Mouse (Mus musculus): ENCODE data around the gene Acss1. TPM values are rescaled to one million over a fixed set of nuclear protein-coding genes. Genes with fewer than 3 reads are reported as not detected.

The Acss1 gene
- 35.3 and 37.7 TPM in 2 replicates for polyA plus RNA-seq (2015; fragmentation: Nextera tagmentation; extraction: Ambion mirVana)

- ATAC-seq, result peak; percentile 78
- H3K9ac ChIP-seq (ENCODE audit: low read depth, low read length), result peak within 1 kb of the TSS; percentile 78
- 2% methylated on average over 57 of the region's 61 CpGs for WGBS
- no peaks in the 10 kb centered on the region for H3K27me3 ChIP-seq (replicated peaks; ENCODE audit: control insufficient read depth, insufficient read depth, low read length)
- peaks cover 17% of the 10 kb centered on the region for H3K4me1 ChIP-seq (ENCODE audit: control insufficient read depth, insufficient read depth, low read length)
- peak within 1 kb of the TSS; percentile 72 for H3K4me3 ChIP-seq (ENCODE audit: low read length)
- H3K9me3 ChIP-seq (ENCODE audit: control insufficient read depth, low read length), result no peaks in the 10 kb centered on the region
- H3K36me3 ChIP-seq (ENCODE audit: control insufficient read depth, insufficient read depth, low read length), result no peaks in the 10 kb centered on the region
- peak within 1 kb of the TSS; percentile 84 for H3K27ac ChIP-seq (ENCODE audit: low read length)
- H3K4me2 ChIP-seq (ENCODE audit: low read depth, low read length), result peak within 1 kb of the TSS; percentile 91
These were observed at the start of gene Acss1 for GRCm38 (mm10) chr2:150667820-150668766. Gene Acss1, minus strand, starts transcription at chr2:150668500.

GRCm38 (mm10) chr2:150712167-150712674 is 43.9 kb upstream of the Acss1 start:
- WGBS, result 76% methylated on average over 4 of the region's 4 CpGs
- ATAC-seq, result no peak
- no peaks in the 10 kb centered on the region for H3K27me3 ChIP-seq (replicated peaks; ENCODE audit: control insufficient read depth, insufficient read depth, low read length)
- no peaks in the 10 kb centered on the region for H3K9me3 ChIP-seq (ENCODE audit: control insufficient read depth, low read length)
- no peaks in the 10 kb centered on the region for H3K36me3 ChIP-seq (ENCODE audit: control insufficient read depth, insufficient read depth, low read length)
- H3K4me2 ChIP-seq (ENCODE audit: low read depth, low read length), result no peak overlapping the region
- H3K4me3 ChIP-seq (ENCODE audit: low read length), result no peak overlapping the region
- H3K27ac ChIP-seq (ENCODE audit: low read length), result no peak overlapping the region
- H3K4me1 ChIP-seq (ENCODE audit: control insufficient read depth, insufficient read depth, low read length), result no peaks in the 10 kb centered on the region
- no peak overlapping the region for H3K9ac ChIP-seq (ENCODE audit: low read depth, low read length)

GRCm38 (mm10) chr2:150691481-150692170 is 23.3 kb upstream of the Acss1 start:
- no peak overlapping the region for H3K4me3 ChIP-seq (ENCODE audit: low read length)
- 0 out of 2 replicates have a peak, but pooled peaks cover 9% of the 10 kb centered on the region for H3K4me1 ChIP-seq (ENCODE audit: control insufficient read depth, insufficient read depth, low read length)
- ATAC-seq, result no peak
- no peaks in the 10 kb centered on the region for H3K9me3 ChIP-seq (ENCODE audit: control insufficient read depth, low read length)
- no peaks in the 10 kb centered on the region for H3K36me3 ChIP-seq (ENCODE audit: control insufficient read depth, insufficient read depth, low read length)
- no peak overlapping the region for H3K4me2 ChIP-seq (ENCODE audit: low read depth, low read length)
- no peak overlapping the region for H3K9ac ChIP-seq (ENCODE audit: low read depth, low read length)
- H3K27me3 ChIP-seq (replicated peaks; ENCODE audit: control insufficient read depth, insufficient read depth, low read length), result peaks cover 41% of the 10 kb centered on the region
- WGBS, result 70% methylated on average over 6 of the region's 6 CpGs
- H3K27ac ChIP-seq (ENCODE audit: low read length), result no peak overlapping the region

- no peak for ATAC-seq
- Histone ChIP-seq H3K27me3 (replicated peaks; ENCODE audit: control insufficient read depth, insufficient read depth, low read length) (peaks cover 47% of the 10 kb centered on the region), H3K4me1 (ENCODE audit: control insufficient read depth, insufficient read depth, low read length) (0 out of 2 replicates have a peak, but pooled peaks cover 9% of the 10 kb centered on the region), H3K4me2 (ENCODE audit: low read depth, low read length) (no peak overlapping the region), H3K36me3 (ENCODE audit: control insufficient read depth, insufficient read depth, low read length) (no peaks in the 10 kb centered on the region), H3K9me3 (ENCODE audit: control insufficient read depth, low read length) (no peaks in the 10 kb centered on the region), H3K27ac (ENCODE audit: low read length) (no peak overlapping the region), H3K4me3 (ENCODE audit: low read length) (no peak overlapping the region), H3K9ac (ENCODE audit: low read depth, low read length) (no peak overlapping the region)
- WGBS, result 9% methylated on average over 11 of the region's 11 CpGs
These were observed 21.9 kb upstream of the Acss1 start for GRCm38 (mm10) chr2:150690216-150690615.

DNA sequence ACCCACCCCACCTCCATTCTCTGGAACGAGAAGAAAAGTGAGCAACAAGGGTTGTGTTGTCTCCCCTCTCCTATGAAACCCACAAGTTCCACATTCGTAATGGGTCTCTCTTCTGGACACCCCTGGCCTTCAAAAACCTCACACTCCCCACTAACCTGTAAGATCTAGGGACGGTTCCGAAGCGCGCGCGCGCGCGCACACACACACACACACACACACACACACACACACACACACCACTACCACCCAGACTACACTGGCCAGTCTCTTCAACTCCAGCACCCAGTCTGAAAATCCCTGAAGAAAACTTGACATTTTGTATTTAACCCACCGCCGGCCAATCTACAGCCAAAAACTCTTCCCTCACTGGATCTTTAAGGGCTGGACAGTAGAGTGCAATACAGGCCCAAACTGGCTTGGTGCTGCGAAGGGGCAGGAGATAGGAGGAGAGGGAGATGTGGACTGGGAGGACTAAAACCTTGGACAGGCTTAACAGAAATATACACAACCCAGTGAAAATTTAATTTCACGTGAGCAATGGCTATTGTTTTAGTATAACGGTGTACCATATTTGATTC is 21.0 kb upstream of the Acss1 start, which contains the start of gene Vsx1:
Gene Vsx1, minus strand, starts transcription at position 138 of the 578 bp plus-strand sequence.
- peak within 1 kb of the TSS; percentile 45; the same call in 1 of the 2 replicates for H3K9ac ChIP-seq (ENCODE audit: low read depth, low read length)
- peaks cover 47% of the 10 kb centered on the region for H3K27me3 ChIP-seq (replicated peaks; ENCODE audit: control insufficient read depth, insufficient read depth, low read length)
- 44% methylated on average over 16 of the region's 16 CpGs for WGBS
- peak within 1 kb of the TSS; percentile 58 for H3K4me2 ChIP-seq (ENCODE audit: low read depth, low read length)
- H3K27ac ChIP-seq (ENCODE audit: low read length), result no peak within 1 kb of the TSS
- ATAC-seq, result no peak
- H3K4me1 ChIP-seq (ENCODE audit: control insufficient read depth, insufficient read depth, low read length), result 0 out of 2 replicates have a peak, but pooled peaks cover 9% of the 10 kb centered on the region
- H3K9me3 ChIP-seq (ENCODE audit: control insufficient read depth, low read length), result no peaks in the 10 kb centered on the region
- peak within 1 kb of the TSS; percentile 42 for H3K4me3 ChIP-seq (ENCODE audit: low read length)
- no peaks in the 10 kb centered on the region for H3K36me3 ChIP-seq (ENCODE audit: control insufficient read depth, insufficient read depth, low read length)

GRCm38 (mm10) chr2:150688541-150689186 is 20.4 kb upstream of the Acss1 start:
- peak overlapping the region; percentile 45; the same call in 1 of the 2 replicates for H3K9ac ChIP-seq (ENCODE audit: low read depth, low read length)
- H3K4me3 ChIP-seq (ENCODE audit: low read length), result peak overlapping the region; percentile 42
- H3K36me3 ChIP-seq (ENCODE audit: control insufficient read depth, insufficient read depth, low read length), result no peaks in the 10 kb centered on the region
- 1% methylated on average over 41 of the region's 44 CpGs for WGBS
- 0 out of 2 replicates have a peak, but pooled peaks cover 9% of the 10 kb centered on the region for H3K4me1 ChIP-seq (ENCODE audit: control insufficient read depth, insufficient read depth, low read length)
- H3K4me2 ChIP-seq (ENCODE audit: low read depth, low read length), result peak overlapping the region; percentile 58
- H3K27me3 ChIP-seq (replicated peaks; ENCODE audit: control insufficient read depth, insufficient read depth, low read length), result peaks cover 47% of the 10 kb centered on the region
- H3K27ac ChIP-seq (ENCODE audit: low read length), result no peak overlapping the region
- H3K9me3 ChIP-seq (ENCODE audit: control insufficient read depth, low read length), result no peaks in the 10 kb centered on the region
- no peak for ATAC-seq

- Histone ChIP-seq H3K9me3 (ENCODE audit: control insufficient read depth, low read length) (no peaks in the 10 kb centered on the region), H3K4me2 (ENCODE audit: low read depth, low read length) (peak overlapping the region; percentile 58), H3K36me3 (ENCODE audit: control insufficient read depth, insufficient read depth, low read length) (no peaks in the 10 kb centered on the region), H3K27ac (ENCODE audit: low read length) (no peak overlapping the region), H3K4me3 (ENCODE audit: low read length) (peak overlapping the region; percentile 42), H3K4me1 (ENCODE audit: control insufficient read depth, insufficient read depth, low read length) (0 out of 2 replicates have a peak, but pooled peaks cover 9% of the 10 kb centered on the region), H3K27me3 (replicated peaks; ENCODE audit: control insufficient read depth, insufficient read depth, low read length) (peaks cover 47% of the 10 kb centered on the region), H3K9ac (ENCODE audit: low read depth, low read length) (peak overlapping the region; percentile 45; the same call in 1 of the 2 replicates)
- WGBS, result 3% methylated on average over 23 of the region's 23 CpGs
- ATAC-seq, result no peak
These were observed 19.7 kb upstream of the Acss1 start for GRCm38 (mm10) chr2:150687871-150688540.

DNA sequence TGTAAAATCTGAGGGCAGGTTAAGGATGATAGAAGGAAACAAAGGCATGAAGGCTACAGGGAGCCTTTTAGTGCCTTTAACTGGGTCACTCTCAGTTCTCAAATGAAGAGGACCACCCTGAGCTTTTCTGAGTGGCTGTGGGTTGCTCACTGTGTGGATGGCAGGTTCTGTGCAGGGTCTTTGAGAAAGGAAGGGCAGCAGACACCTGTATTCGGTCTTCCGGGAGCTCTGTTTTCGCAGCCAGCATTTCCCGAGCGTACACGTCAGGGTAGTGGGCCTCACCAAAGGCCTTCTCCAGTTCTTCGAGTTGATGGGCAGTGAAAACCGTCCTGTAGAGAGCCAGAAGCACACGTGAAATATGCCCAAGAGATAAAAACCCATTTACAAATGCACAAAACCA is 17.1 kb upstream of the Acss1 start:
- H3K4me3 ChIP-seq (ENCODE audit: low read length), result no peak overlapping the region
- no peak for ATAC-seq
- 0 out of 2 replicates have a peak, but pooled peaks cover 9% of the 10 kb centered on the region for H3K4me1 ChIP-seq (ENCODE audit: control insufficient read depth, insufficient read depth, low read length)
- no peaks in the 10 kb centered on the region for H3K36me3 ChIP-seq (ENCODE audit: control insufficient read depth, insufficient read depth, low read length)
- peaks cover 32% of the 10 kb centered on the region for H3K27me3 ChIP-seq (replicated peaks; ENCODE audit: control insufficient read depth, insufficient read depth, low read length)
- no peak overlapping the region for H3K27ac ChIP-seq (ENCODE audit: low read length)
- H3K9ac ChIP-seq (ENCODE audit: low read depth, low read length), result no peak overlapping the region
- H3K9me3 ChIP-seq (ENCODE audit: control insufficient read depth, low read length), result no peaks in the 10 kb centered on the region
- 88% methylated on average over 9 of the region's 9 CpGs for WGBS
- H3K4me2 ChIP-seq (ENCODE audit: low read depth, low read length), result no peak overlapping the region

Data from intestine, embryonic 16.5 days (tissue).